Mouse (Mus musculus): ENCODE data around the gene Tsg101.

Tsg101 gene

GRCm38 (mm10) chr7:46876841-46877240 is 42.9 kb downstream of the Tsg101 start:
- DNase-seq (ENCODE audit: low spot score), result no peak

- DNase-seq (ENCODE audit: low spot score), result no peak
Observed at GRCm38 (mm10) chr7:46871988-46872387, 47.8 kb downstream of the Tsg101 start.

GRCm38 (mm10) chr7:46860996-46861395 is 58.8 kb downstream of the Tsg101 start, which contains the start of gene Ldhc:
Gene Ldhc, plus strand, starts transcription at chr7:46861203.
- DNase-seq (ENCODE audit: low spot score), result no peak

GRCm38 (mm10) chr7:46859031-46859430 is 60.7 kb downstream of the Tsg101 start:
- no peak for DNase-seq (ENCODE audit: low spot score)

- no peak for DNase-seq (ENCODE audit: low spot score)
Observed at GRCm38 (mm10) chr7:46857436-46857835, 62.3 kb downstream of the Tsg101 start.

- DNase-seq (ENCODE audit: low spot score), result no peak
Observed at GRCm38 (mm10) chr7:46855866-46856560, 63.8 kb downstream of the Tsg101 start.

- no peak for DNase-seq (ENCODE audit: low spot score)
Observed at GRCm38 (mm10) chr7:46853365-46853764, 66.4 kb downstream of the Tsg101 start.

GRCm38 (mm10) chr7:46852666-46853065 is 67.1 kb downstream of the Tsg101 start:
- no peak for DNase-seq (ENCODE audit: low spot score)

- no peak for DNase-seq (ENCODE audit: low spot score)
Observed at GRCm38 (mm10) chr7:46851026-46851425, 68.7 kb downstream of the Tsg101 start.

GRCm38 (mm10) chr7:46849287-46849686 is 70.5 kb downstream of the Tsg101 start:
- no peak for DNase-seq (ENCODE audit: low spot score)

GRCm38 (mm10) chr7:46846486-46847244 is 73.1 kb downstream of the Tsg101 start:
- peak; percentile 11 for DNase-seq (ENCODE audit: low spot score)

GRCm38 (mm10) chr7:46845978-46846485 is 73.7 kb downstream of the Tsg101 start:
- no peak for DNase-seq (ENCODE audit: low spot score)

- DNase-seq (ENCODE audit: low spot score), result peak; percentile 87
Observed at GRCm38 (mm10) chr7:46845211-46845977, 74.4 kb downstream of the Tsg101 start.

- no peak for DNase-seq (ENCODE audit: low spot score)
Observed at GRCm38 (mm10) chr7:46843576-46843975, 76.2 kb downstream of the Tsg101 start.

- DNase-seq (ENCODE audit: low spot score), result no peak
Observed at GRCm38 (mm10) chr7:46842278-46842677, 77.5 kb downstream of the Tsg101 start.

- DNase-seq (ENCODE audit: low spot score), result no peak
Observed at GRCm38 (mm10) chr7:46840787-46841525, 78.8 kb downstream of the Tsg101 start, which contains the start of gene Ldha. Gene Ldha, plus strand, starts transcription at chr7:46841475.

- DNase-seq (ENCODE audit: low spot score), result no peak
Observed at GRCm38 (mm10) chr7:46840326-46840725, 79.4 kb downstream of the Tsg101 start.

- DNase-seq (ENCODE audit: low spot score), result no peak
Observed at GRCm38 (mm10) chr7:46839861-46840260, 79.9 kb downstream of the Tsg101 start.

GRCm38 (mm10) chr7:46839446-46839845 is 80.3 kb downstream of the Tsg101 start:
- DNase-seq (ENCODE audit: low spot score), result no peak

Data from ovary, adult 18-20 months (tissue).